Mouse (Mus musculus): Measurements from ENCODE around the gene Ttc39b. TPM values are rescaled to one million over a fixed set of nuclear protein-coding genes. Genes with fewer than 3 reads are reported as not detected.
A peak's percentile ranks its signal among the peaks of the same experiment; 100 is the strongest.

Gene Ttc39b
- polyA plus RNA-seq, 1 experiment from 2014 or later = 5.6 TPM

GRCm38 (mm10) chr4:83339393-83339792 is 15.3 kb upstream of the Ttc39b start:
- H3K27me3 ChIP-seq = no peaks in the 10 kb centered on the region
- no peak overlapping the region for H3K9ac ChIP-seq
- H3K4me2 ChIP-seq = no peak overlapping the region
- no peak for ATAC-seq (ENCODE audit: insufficient number of reproducible peaks, low FRiP score, low TSS enrichment, low read depth)
- WGBS = 79% methylated on average over 1 of the region's 1 CpGs
- H3K36me3 ChIP-seq = no peaks in the 10 kb centered on the region
- H3K4me3 ChIP-seq = no peak overlapping the region
- H3K27ac ChIP-seq = no peak overlapping the region
- H3K9me3 ChIP-seq = no peaks in the 10 kb centered on the region
- peaks cover 15% of the 10 kb centered on the region for H3K4me1 ChIP-seq

GRCm38 (mm10) chr4:83337717-83338116 is 13.7 kb upstream of the Ttc39b start:
- Histone ChIP-seq H3K36me3 (no peaks in the 10 kb centered on the region), H3K4me2 (no peak overlapping the region), H3K4me1 (peaks cover 10% of the 10 kb centered on the region), H3K27me3 (no peaks in the 10 kb centered on the region), H3K9me3 (no peaks in the 10 kb centered on the region), H3K9ac (no peak overlapping the region), H3K27ac (no peak overlapping the region), H3K4me3 (no peak overlapping the region)
- ATAC-seq (ENCODE audit: insufficient number of reproducible peaks, low FRiP score, low TSS enrichment, low read depth) = no peak
- WGBS = 76% methylated on average over 3 of the region's 3 CpGs

GRCm38 (mm10) chr4:83330369-83330768 is 6.3 kb upstream of the Ttc39b start:
- Histone ChIP-seq H3K4me2 (no peak overlapping the region), H3K27me3 (no peaks in the 10 kb centered on the region; the same call in 1 of the 2 replicates)

GRCm38 (mm10) chr4:83329615-83330014 is 5.6 kb upstream of the Ttc39b start:
- Histone ChIP-seq H3K27ac (no peak overlapping the region), H3K4me2 (no peak overlapping the region), H3K9me3 (no peaks in the 10 kb centered on the region), H3K36me3 (no peaks in the 10 kb centered on the region), H3K27me3 (no peaks in the 10 kb centered on the region; the same call in 1 of the 2 replicates), H3K9ac (no peak overlapping the region), H3K4me1 (no peaks in the 10 kb centered on the region), H3K4me3 (no peak overlapping the region)
- 54% methylated on average over 4 of the region's 4 CpGs for WGBS
- ATAC-seq (ENCODE audit: insufficient number of reproducible peaks, low FRiP score, low TSS enrichment, low read depth) = no peak

More at GRCm38 (mm10) chr4:83330369-83330768, 6.3 kb upstream of the Ttc39b start:
- no peaks in the 10 kb centered on the region for H3K4me1 ChIP-seq
- H3K9me3 ChIP-seq = no peaks in the 10 kb centered on the region
- no peak overlapping the region for H3K9ac ChIP-seq
- H3K4me3 ChIP-seq = no peak overlapping the region
- no peak for ATAC-seq (ENCODE audit: insufficient number of reproducible peaks, low FRiP score, low TSS enrichment, low read depth)
- no peaks in the 10 kb centered on the region for H3K36me3 ChIP-seq
- H3K27ac ChIP-seq = no peak overlapping the region
- 57% methylated on average over 4 of the region's 4 CpGs for WGBS

- H3K9me3 ChIP-seq = no peaks in the 10 kb centered on the region
- H3K9ac ChIP-seq = no peak overlapping the region
- no peak for ATAC-seq (ENCODE audit: insufficient number of reproducible peaks, low FRiP score, low TSS enrichment, low read depth)
- H3K27me3 ChIP-seq = peaks cover 4% of the 10 kb centered on the region; the same call in 1 of the 2 replicates
- 24% methylated on average over 9 of the region's 9 CpGs for WGBS
- no peak overlapping the region for H3K27ac ChIP-seq
- H3K4me3 ChIP-seq = no peak overlapping the region
- H3K4me1 ChIP-seq = 0 out of 2 replicates have a peak, but pooled peaks cover 8% of the 10 kb centered on the region
- no peak overlapping the region for H3K4me2 ChIP-seq
- H3K36me3 ChIP-seq = no peaks in the 10 kb centered on the region
Measured at GRCm38 (mm10) chr4:83328026-83328945, 4.2 kb upstream of the Ttc39b start.

- Histone ChIP-seq H3K9ac (no peak overlapping the region), H3K27me3 (peaks cover 4% of the 10 kb centered on the region; the same call in 1 of the 2 replicates), H3K4me3 (no peak overlapping the region), H3K36me3 (no peaks in the 10 kb centered on the region), H3K9me3 (no peaks in the 10 kb centered on the region), H3K4me1 (0 out of 2 replicates have a peak, but pooled peaks cover 8% of the 10 kb centered on the region), H3K27ac (no peak overlapping the region), H3K4me2 (no peak overlapping the region)
- no peak for ATAC-seq (ENCODE audit: insufficient number of reproducible peaks, low FRiP score, low TSS enrichment, low read depth)
- 45% methylated on average over 4 of the region's 4 CpGs for WGBS
Measured at GRCm38 (mm10) chr4:83327526-83327925, 3.5 kb upstream of the Ttc39b start.

GRCm38 (mm10) chr4:83325366-83325765 is 1.3 kb upstream of the Ttc39b start:
- H3K27ac ChIP-seq = no peak overlapping the region
- ATAC-seq (ENCODE audit: insufficient number of reproducible peaks, low FRiP score, low TSS enrichment, low read depth) = no peak
- H3K36me3 ChIP-seq = no peaks in the 10 kb centered on the region
- H3K4me1 ChIP-seq = 0 out of 2 replicates have a peak, but pooled peaks cover 8% of the 10 kb centered on the region
- H3K27me3 ChIP-seq = peaks cover 4% of the 10 kb centered on the region; the same call in 1 of the 2 replicates
- WGBS = 54% methylated on average over 5 of the region's 5 CpGs
- no peaks in the 10 kb centered on the region for H3K9me3 ChIP-seq
- no peak overlapping the region for H3K4me2 ChIP-seq
- H3K4me3 ChIP-seq = no peak overlapping the region
- H3K9ac ChIP-seq = no peak overlapping the region

- Histone ChIP-seq H3K27ac (peak overlapping the region; percentile 60), H3K4me2 (peak overlapping the region; percentile 96), H3K9me3 (no peaks in the 10 kb centered on the region), H3K27me3 (peaks cover 4% of the 10 kb centered on the region; the same call in 1 of the 2 replicates), H3K9ac (peak overlapping the region; percentile 57), H3K36me3 (no peaks in the 10 kb centered on the region), H3K4me1 (0 out of 2 replicates have a peak, but pooled peaks cover 8% of the 10 kb centered on the region), H3K4me3 (peak overlapping the region; percentile 72)
- WGBS = 2% methylated on average over 47 of the region's 48 CpGs
- peak; percentile 7; the same call in 1 of the 2 replicates for ATAC-seq (ENCODE audit: insufficient number of reproducible peaks, low FRiP score, low TSS enrichment, low read depth)
Measured at GRCm38 (mm10) chr4:83323201-83323903, 703 bp downstream of the Ttc39b start.

- Histone ChIP-seq H3K27me3 (peaks cover 4% of the 10 kb centered on the region; the same call in 1 of the 2 replicates), H3K27ac (no peak overlapping the region), H3K9ac (no peak overlapping the region), H3K4me1 (peaks cover 14% of the 10 kb centered on the region; the same call in 1 of the 2 replicates), H3K4me3 (no peak overlapping the region), H3K36me3 (no peaks in the 10 kb centered on the region), H3K4me2 (no peak overlapping the region), H3K9me3 (no peaks in the 10 kb centered on the region)
- ATAC-seq (ENCODE audit: insufficient number of reproducible peaks, low FRiP score, low TSS enrichment, low read depth) = no peak
- 86% methylated on average over 4 of the region's 4 CpGs for WGBS
Measured at GRCm38 (mm10) chr4:83319736-83320135, 4.3 kb downstream of the Ttc39b start.

GRCm38 (mm10) chr4:83318758-83319157 is 5.3 kb downstream of the Ttc39b start:
- Histone ChIP-seq H3K9me3 (no peaks in the 10 kb centered on the region), H3K27ac (no peak overlapping the region), H3K27me3 (no peaks in the 10 kb centered on the region), H3K4me2 (no peak overlapping the region), H3K36me3 (no peaks in the 10 kb centered on the region), H3K4me1 (peaks cover 6% of the 10 kb centered on the region; the same call in 1 of the 2 replicates), H3K4me3 (no peak overlapping the region), H3K9ac (no peak overlapping the region)
- no peak for ATAC-seq (ENCODE audit: insufficient number of reproducible peaks, low FRiP score, low TSS enrichment, low read depth)
- WGBS = 18% methylated on average over 3 of the region's 3 CpGs

GRCm38 (mm10) chr4:83317826-83318348 is 6.2 kb downstream of the Ttc39b start:
- Histone ChIP-seq H3K9ac (no peak overlapping the region), H3K4me1 (peaks cover 6% of the 10 kb centered on the region; the same call in 1 of the 2 replicates), H3K27ac (no peak overlapping the region; the same call in 1 of the 2 replicates), H3K27me3 (no peaks in the 10 kb centered on the region), H3K9me3 (no peaks in the 10 kb centered on the region), H3K4me3 (no peak overlapping the region), H3K4me2 (no peak overlapping the region), H3K36me3 (no peaks in the 10 kb centered on the region)
- 43% methylated on average over 3 of the region's 3 CpGs for WGBS
- peak; percentile 53; the same call in 1 of the 2 replicates for ATAC-seq (ENCODE audit: insufficient number of reproducible peaks, low FRiP score, low TSS enrichment, low read depth)

Data from limb, embryonic 15.5 days (tissue).